Mouse (Mus musculus) heart, postnatal 0 days (tissue): ENCODE measurements around the gene Pcsk2. TPM values are rescaled to one million over a fixed set of nuclear protein-coding genes. Genes with fewer than 3 reads are reported as not detected.

ENCODE experiments used
- ATAC-seq: fragments of 200-750 bp; cut with Nextera tagmentation; 2 replicates; pipeline ENCODE4 v1.8.0; 2017; ENCODE audit warnings: low read depth, moderate number of reproducible peaks, moderate library complexity; ENCODE audit not compliant: insufficient read depth
- DNase-seq: peaks from one replicate; pipeline ENCODE4 v3.0.0-alpha.2; 2016; ENCODE audit warnings: low spot score
- H3K27ac ChIP-seq: fragments of 300-500 bp; sonication (generic); 2 replicates; pipeline ENCODE4 v1.5.1; 2014; ENCODE audit warnings: low read depth, mild to moderate bottlenecking
- H3K27me3 ChIP-seq: fragments of 300-500 bp; sonication (generic); 2 replicates; pipeline ENCODE4 v1.6.1; 2014; ENCODE audit warnings: low read length, mixed read lengths; ENCODE audit not compliant: control insufficient read depth, insufficient read depth
- H3K36me3 ChIP-seq: fragments of 300-500 bp; sonication (generic); replicated peaks from 2 replicates; pipeline ENCODE4 v1.6.1; 2014; ENCODE audit warnings: low read length, mixed read lengths; ENCODE audit not compliant: control insufficient read depth, insufficient read depth
- H3K4me1 ChIP-seq: fragments of 300-500 bp; sonication (generic); 2 replicates; pipeline ENCODE4 v1.6.1; 2014; ENCODE audit warnings: antibody characterized with exemption; ENCODE audit not compliant: control insufficient read depth, insufficient read depth
- H3K4me2 ChIP-seq: fragments of 300-500 bp; sonication (generic); 2 replicates; pipeline ENCODE4 v1.6.1; 2014; ENCODE audit warnings: low read depth, mild to moderate bottlenecking, low read length, moderate library complexity
- H3K4me3 ChIP-seq: fragments of 300-500 bp; sonication (generic); 2 replicates; pipeline ENCODE4 v1.5.1; 2014; ENCODE audit warnings: low read depth, low read length
- H3K9ac ChIP-seq: fragments of 300-500 bp; sonication (generic); replicated peaks from 2 replicates; pipeline ENCODE4 v1.6.1; 2014; ENCODE audit warnings: low read depth, low read length, mixed read lengths
- H3K9me3 ChIP-seq: fragments of 300-500 bp; sonication (generic); replicated peaks from 2 replicates; pipeline ENCODE4 v1.6.1; 2016; ENCODE audit warnings: low read length; ENCODE audit not compliant: control insufficient read depth
- CTCF ChIP-seq: IDR thresholded peaks from 2 replicates; pipeline ENCODE4 v1.5.1; 2016; ENCODE audit warnings: antibody characterized with exemption, control low read depth, low read depth
- EP300 ChIP-seq: IDR thresholded peaks from 2 replicates; pipeline ENCODE4 v1.6.1; 2016; ENCODE audit warnings: antibody characterized with exemption, low read depth
- WGBS: fragments of 180-500 bp; shearing (Covaris S2); extraction: QIAGEN DNeasy Blood & Tissue Kit; methylation state at CpG from one replicate; pipeline ENCODE4 v1.1.7; 2014; 5-methylcytosine and 5-hydroxymethylcytosine counted together
- polyA plus RNA-seq: library from polyadenylated mRNA; unstranded; fragments of >200 nt; fragmentation: Nextera tagmentation; extraction: Ambion mirVana; gene quantifications from 2 replicates; pipeline ENCODE4 v1.2.1, GENCODE M21; 2015
- total RNA-seq: library from RNA; depleted of rRNA; stranded (reverse); fragments of >200 nt; gene quantifications from 2 replicates; pipeline ENCODE4 v1.2.3, GENCODE M21; 2014; ENCODE audit warnings: low replicate concordance

The Pcsk2 gene
- total and polyA plus RNA-seq, 2 experiments from 2014 or later, result 0.05 TPM; not detected in 1

GRCm38 (mm10) chr2:143864600-143864999 is 318.6 kb downstream of the Pcsk2 start:
- H3K9me3 ChIP-seq, result no peaks in the 10 kb centered on the region
- no peaks in the 10 kb centered on the region for H3K4me1 ChIP-seq
- H3K4me2 ChIP-seq, result no peak overlapping the region
- WGBS, result 68% methylated on average over 8 of the region's 8 CpGs
- H3K9ac ChIP-seq, result no peak overlapping the region
- H3K4me3 ChIP-seq, result no peak overlapping the region
- no peak for DNase-seq
- H3K27me3 ChIP-seq, result no peaks in the 10 kb centered on the region
- H3K36me3 ChIP-seq, result no peaks in the 10 kb centered on the region
- TF ChIP-seq CTCF (no peak), EP300 (no peak)
- no peak overlapping the region for H3K27ac ChIP-seq
- no peak for ATAC-seq
